ENCODE assay signal across 21 mouse cellular contexts in genomic region chr1:164436749-164437148, GRCm38 (mm10). TPM values are rescaled to one million over a fixed set of nuclear protein-coding genes. Genes with fewer than 3 reads are reported as not detected.
A peak's percentile ranks its signal among the peaks of the same experiment; 100 is the strongest.
DNase-seq lines count a peak whose midpoint lies in the region; ATAC-seq and TF ChIP-seq lines count a peak whose summit lies in the region.
"Had no signal": no experiment of that assay in that cellular context is flagged by ENCODE, and none has a peak within 500 bp of the region (broad histone marks: within the 10 kb centered on the region; RNA-seq: fewer than 3 reads in every experiment).

No protein-coding gene starts in this region.

- 79% methylated on average over 7 of the region's 7 CpGs for WGBS in forebrain, postnatal 0 days
- WGBS in forebrain, embryonic 13.5 days, result 84% methylated on average over 7 of the region's 7 CpGs
- WGBS in kidney, embryonic 15.5 days, result 83% methylated on average over 7 of the region's 7 CpGs
- WGBS in lung, postnatal 0 days, result 77% methylated on average over 7 of the region's 7 CpGs

- no peaks in the 10 kb centered on the region for H3K4me1 ChIP-seq in forebrain, postnatal 0 days (ENCODE audit: insufficient read depth)
- no peaks in the 10 kb centered on the region for H3K4me1 ChIP-seq in forebrain, embryonic 13.5 days
- H3K4me1 ChIP-seq in kidney, embryonic 15.5 days, result peaks cover 11% of the 10 kb centered on the region
- no peaks in the 10 kb centered on the region for H3K4me1 ChIP-seq in lung, postnatal 0 days (ENCODE audit: insufficient read depth, low read depth, low read length)
- H3K4me1 ChIP-seq: embryonic facial prominence, embryonic 13.5 days; forebrain, embryonic 10.5 days; forebrain, embryonic 15.5 days; hindbrain, embryonic 15.5 days had no signal

- H3K36me3 ChIP-seq in forebrain, postnatal 0 days (ENCODE audit: insufficient read depth), result peaks cover 44% of the 10 kb centered on the region
- H3K36me3 ChIP-seq in forebrain, embryonic 13.5 days (ENCODE audit: poor library complexity, severe bottlenecking), result peaks cover 54% of the 10 kb centered on the region
- peaks cover 57% of the 10 kb centered on the region for H3K36me3 ChIP-seq in kidney, embryonic 15.5 days
- 0 out of 2 replicates have a peak, but pooled peaks cover 9% of the 10 kb centered on the region for H3K36me3 ChIP-seq in lung, postnatal 0 days (ENCODE audit: insufficient read depth, low read length)

- no peak for DNase-seq in forebrain, postnatal 0 days
- peak; percentile 36 for DNase-seq in kidney, adult 9 months
- no peak for DNase-seq in lung, postnatal 0 days (ENCODE audit: low spot score)
- no peak for DNase-seq in lung, adult 18-20 months
- no peak for DNase-seq in cerebellum, adult 11-12 months
- DNase-seq in thymus, adult 18-20 months, result no peak
- DNase-seq: adrenal gland, postnatal 14 days; cerebellum, adult 8-10 months; cerebellum, postnatal 14 days; gastrocnemius, adult 2 months; gastrocnemius, postnatal 25 days had no signal

- TF ChIP-seq CTCF in forebrain, postnatal 0 days (IDR thresholded peaks at IDR 0.05; ENCODE audit: low read depth), result no peak
- no peak for TF ChIP-seq CTCF in lung, postnatal 0 days (IDR thresholded peaks at IDR 0.05)

- H3K4me3 ChIP-seq in forebrain, postnatal 0 days (ENCODE audit: low read depth, low read length), result no peak overlapping the region
- H3K4me3 ChIP-seq in forebrain, embryonic 13.5 days, result no peak overlapping the region
- no peak overlapping the region for H3K4me3 ChIP-seq in kidney, embryonic 15.5 days (replicated peaks)
- no peak overlapping the region for H3K4me3 ChIP-seq in lung, postnatal 0 days (ENCODE audit: low read depth, low read length)
- H3K4me3 ChIP-seq: embryonic facial prominence, embryonic 13.5 days; erythroblast, embryonic 14.5 days; forebrain, embryonic 10.5 days; forebrain, embryonic 15.5 days; gastrocnemius, adult 2 months; heart, embryonic 12.5 days; hindbrain, embryonic 10.5 days; hindbrain, embryonic 15.5 days had no signal

- TF ChIP-seq EP300 in lung, postnatal 0 days (IDR thresholded peaks at IDR 0.05), result no peak

- no peak overlapping the region for H3K9ac ChIP-seq in forebrain, postnatal 0 days
- no peak overlapping the region for H3K9ac ChIP-seq in forebrain, embryonic 13.5 days
- H3K9ac ChIP-seq in kidney, embryonic 15.5 days, result no peak overlapping the region
- no peak overlapping the region for H3K9ac ChIP-seq in lung, postnatal 0 days (replicated peaks; ENCODE audit: low read depth)
- H3K9ac ChIP-seq: embryonic facial prominence, embryonic 13.5 days; forebrain, embryonic 15.5 days; heart, embryonic 12.5 days; hindbrain, embryonic 15.5 days had no signal

- 0 out of 2 replicates have a peak overlapping the region, but pooled peaks have one; percentile 21 for H3K27ac ChIP-seq in forebrain, postnatal 0 days (ENCODE audit: low read depth, low read length)
- no peak overlapping the region for H3K27ac ChIP-seq in forebrain, embryonic 13.5 days
- H3K27ac ChIP-seq in kidney, embryonic 15.5 days, result no peak overlapping the region
- no peak overlapping the region for H3K27ac ChIP-seq in lung, postnatal 0 days (ENCODE audit: low read length)
- H3K27ac ChIP-seq: embryonic facial prominence, embryonic 13.5 days; forebrain, embryonic 10.5 days; forebrain, embryonic 15.5 days; gastrocnemius, adult 2 months; hindbrain, embryonic 10.5 days; hindbrain, embryonic 15.5 days had no signal

- no peak overlapping the region for H3K4me2 ChIP-seq in forebrain, postnatal 0 days (ENCODE audit: low read depth)
- H3K4me2 ChIP-seq in forebrain, embryonic 13.5 days, result no peak overlapping the region
- H3K4me2 ChIP-seq in kidney, embryonic 15.5 days, result no peak overlapping the region
- no peak overlapping the region for H3K4me2 ChIP-seq in lung, postnatal 0 days (replicated peaks; ENCODE audit: low read depth, low read length)
- H3K4me2 ChIP-seq: embryonic facial prominence, embryonic 13.5 days; forebrain, embryonic 15.5 days; heart, embryonic 12.5 days; hindbrain, embryonic 15.5 days had no signal

- H3K9me3 ChIP-seq in forebrain, postnatal 0 days (ENCODE audit: low read length), result no peaks in the 10 kb centered on the region
- no peaks in the 10 kb centered on the region for H3K9me3 ChIP-seq in forebrain, embryonic 13.5 days (replicated peaks)
- no peaks in the 10 kb centered on the region for H3K9me3 ChIP-seq in kidney, embryonic 15.5 days (replicated peaks)
- H3K9me3 ChIP-seq in lung, postnatal 0 days (ENCODE audit: low read length), result no peaks in the 10 kb centered on the region
- H3K9me3 ChIP-seq: embryonic facial prominence, embryonic 13.5 days; forebrain, embryonic 10.5 days; forebrain, embryonic 15.5 days; heart, embryonic 12.5 days; hindbrain, embryonic 10.5 days; hindbrain, embryonic 15.5 days had no signal

- H3K27me3 ChIP-seq in forebrain, postnatal 0 days (ENCODE audit: insufficient read depth, low read length), result no peaks in the 10 kb centered on the region
- H3K27me3 ChIP-seq in forebrain, embryonic 13.5 days, result no peaks in the 10 kb centered on the region
- no peaks in the 10 kb centered on the region for H3K27me3 ChIP-seq in kidney, embryonic 15.5 days
- H3K27me3 ChIP-seq in lung, postnatal 0 days (replicated peaks; ENCODE audit: insufficient read depth, low read length), result no peaks in the 10 kb centered on the region
- H3K27me3 ChIP-seq: embryonic facial prominence, embryonic 13.5 days; forebrain, embryonic 15.5 days; heart, embryonic 12.5 days; hindbrain, embryonic 15.5 days had no signal

- peak; percentile 12; the same call in 1 of the 2 replicates for ATAC-seq in forebrain, postnatal 0 days
- no peak for ATAC-seq in forebrain, embryonic 13.5 days
- ATAC-seq in kidney, embryonic 15.5 days (replicated peaks; ENCODE audit: low FRiP score), result no peak
- peak; percentile 39; the same call in 1 of the 2 replicates for ATAC-seq in lung, postnatal 0 days
- ATAC-seq: forebrain, embryonic 15.5 days; inflammation-experienced regulatory T-cells, adult 6 months had no signal

RNA-seq across cellular contexts. Expression of gene Atp1b1, which starts 21.4 kb away (rescaled TPM):
- 200 and 226 TPM in 2 replicates for total RNA-seq in forebrain, postnatal 0 days (2014; rRNA removed)
- polyA plus RNA-seq in forebrain, postnatal 0 days (2015; fragmentation: Nextera tagmentation; extraction: Ambion mirVana), result 313 and 432 TPM in 2 replicates
- polyA plus RNA-seq in forebrain, embryonic 13.5 days (2015; fragmentation: Nextera tagmentation; extraction: Ambion mirVana), result 34.0 and 41.6 TPM in 2 replicates
- polyA plus RNA-seq in kidney, embryonic 15.5 days (2015; fragmentation: Nextera tagmentation; extraction: Ambion mirVana), result 163 and 179 TPM in 2 replicates
- 359 and 444 TPM in 2 replicates for polyA plus RNA-seq in lung, postnatal 0 days (2015; fragmentation: Nextera tagmentation; extraction: Ambion mirVana)
- polyA plus RNA-seq: erythroblast, embryonic 14.5 days had no signal

Comparison
In these comparisons a context has a peak if more than half of its experiments do, and no peak if none do; other contexts are left out.
1. ATAC-seq: peak in forebrain, postnatal 0 days (single experiment) and lung, postnatal 0 days (single experiment); none in forebrain, embryonic 13.5 days (single experiment) and kidney, embryonic 15.5 days (single experiment).